Mouse (Mus musculus): Measurements from ENCODE around the gene Hs3st3a1. TPM values are rescaled to one million over a fixed set of nuclear protein-coding genes. Genes with fewer than 3 reads are reported as not detected.
A peak's percentile ranks its signal among the peaks of the same experiment; 100 is the strongest.

Gene Hs3st3a1
- total RNA-seq (2021), result 0.56 and 0.79 TPM in 2 replicates
- long read RNA-seq, experiment 1, result 0 reads
- long read RNA-seq, experiment 2, result 0 reads

GRCm38 (mm10) chr11:64434611-64435545 is at the start of gene Hs3st3a1:
Hs3st3a1 (plus strand) TSS chr11:64435332.
- DNase-seq, result peak; percentile 73

GRCm38 (mm10) chr11:64386333-64386732 is 48.8 kb upstream of the Hs3st3a1 start:
- DNase-seq, result no peak

- DNase-seq, result peak; percentile 14
Observed at GRCm38 (mm10) chr11:64396331-64396881, 38.7 kb upstream of the Hs3st3a1 start.

GRCm38 (mm10) chr11:64396949-64397348 is 38.2 kb upstream of the Hs3st3a1 start:
- no peak for DNase-seq

GRCm38 (mm10) chr11:64397612-64398011 is 37.5 kb upstream of the Hs3st3a1 start:
- no peak for DNase-seq

GRCm38 (mm10) chr11:64400534-64401093 is 34.5 kb upstream of the Hs3st3a1 start:
- no peak for DNase-seq

- DNase-seq, result no peak
Observed at GRCm38 (mm10) chr11:64418969-64419368, 16.2 kb upstream of the Hs3st3a1 start.

- peak; percentile 28 for DNase-seq
Observed at GRCm38 (mm10) chr11:64435546-64436411, 647 bp downstream of the Hs3st3a1 start.

GRCm38 (mm10) chr11:64436412-64436727 is 1.2 kb downstream of the Hs3st3a1 start, which contains the start of gene F930015N05Rik:
F930015N05Rik (minus strand) TSS chr11:64436653.
- DNase-seq, result no peak

- no peak for DNase-seq
Observed at GRCm38 (mm10) chr11:64436791-64437298, 1.7 kb downstream of the Hs3st3a1 start.

- DNase-seq, result no peak
Observed at GRCm38 (mm10) chr11:64437721-64438120, 2.6 kb downstream of the Hs3st3a1 start.

GRCm38 (mm10) chr11:64438909-64439308 is 3.8 kb downstream of the Hs3st3a1 start:
- DNase-seq, result no peak

- peak; percentile 41 for DNase-seq
Observed at GRCm38 (mm10) chr11:64442119-64442518, 7.0 kb downstream of the Hs3st3a1 start.

GRCm38 (mm10) chr11:64442701-64443100 is 7.6 kb downstream of the Hs3st3a1 start:
- no peak for DNase-seq

GRCm38 (mm10) chr11:64445227-64445626 is 10.1 kb downstream of the Hs3st3a1 start:
- no peak for DNase-seq

GRCm38 (mm10) chr11:64448586-64449315 is 13.6 kb downstream of the Hs3st3a1 start:
- no peak for DNase-seq

GRCm38 (mm10) chr11:64461746-64462145 is 26.6 kb downstream of the Hs3st3a1 start:
- DNase-seq, result no peak

- DNase-seq, result peak; percentile 59
Observed at GRCm38 (mm10) chr11:64468737-64469136, 33.6 kb downstream of the Hs3st3a1 start.

GRCm38 (mm10) chr11:64470689-64471088 is 35.6 kb downstream of the Hs3st3a1 start:
- DNase-seq, result no peak

- no peak for DNase-seq
Observed at GRCm38 (mm10) chr11:64473679-64474078, 38.5 kb downstream of the Hs3st3a1 start.

GRCm38 (mm10) chr11:64481445-64481844 is 46.3 kb downstream of the Hs3st3a1 start:
- DNase-seq, result no peak
